ENCODE assay signal across 9 mouse cellular contexts in genomic region chr8:119422123-119422711, GRCm38 (mm10). TPM values are rescaled to one million over a fixed set of nuclear protein-coding genes. Genes with fewer than 3 reads are reported as not detected.
DNase-seq lines count a peak whose midpoint lies in the region; ATAC-seq lines count a peak whose summit lies in the region.
"Had no signal": no experiment of that assay in that cellular context is flagged by ENCODE, and none has a peak within 500 bp of the region (broad histone marks: within the 10 kb centered on the region; RNA-seq: fewer than 3 reads in every experiment).

No protein-coding gene starts in this region.

- H3K4me2 ChIP-seq in forebrain, embryonic 11.5 days (ENCODE audit: low read depth, low read length, severe bottlenecking): no peak overlapping the region
- no peak overlapping the region for H3K4me2 ChIP-seq in neural tube, embryonic 14.5 days (ENCODE audit: low read depth, low read length)

- peak overlapping the region; percentile 40 for H3K27ac ChIP-seq in forebrain, embryonic 10.5 days
- no peak overlapping the region for H3K27ac ChIP-seq in forebrain, embryonic 11.5 days (ENCODE audit: low read depth, low read length)
- 0 out of 2 replicates have a peak overlapping the region, but pooled peaks have one; percentile 18 for H3K27ac ChIP-seq in neural tube, embryonic 14.5 days (ENCODE audit: low read depth, low read length)

- H3K9me3 ChIP-seq in forebrain, embryonic 10.5 days: no peaks in the 10 kb centered on the region
- no peaks in the 10 kb centered on the region for H3K9me3 ChIP-seq in forebrain, embryonic 11.5 days (ENCODE audit: control insufficient read depth, low read length)
- H3K9me3 ChIP-seq in neural tube, embryonic 14.5 days (ENCODE audit: control insufficient read depth, low read length): no peaks in the 10 kb centered on the region

- H3K27me3 ChIP-seq in forebrain, embryonic 10.5 days (ENCODE audit: poor library complexity, severe bottlenecking): no peaks in the 10 kb centered on the region; the same call in 1 of the 2 replicates
- H3K27me3 ChIP-seq in forebrain, embryonic 11.5 days (ENCODE audit: control insufficient read depth, insufficient read depth, low read length): no peaks in the 10 kb centered on the region
- no peaks in the 10 kb centered on the region for H3K27me3 ChIP-seq in neural tube, embryonic 14.5 days (ENCODE audit: control insufficient read depth, insufficient read depth, low read length)

- 65% methylated on average over 9 of the region's 9 CpGs for WGBS in forebrain, embryonic 10.5 days
- WGBS in forebrain, embryonic 11.5 days: 66% methylated on average over 9 of the region's 9 CpGs
- WGBS in neural tube, embryonic 14.5 days: 70% methylated on average over 9 of the region's 9 CpGs

- H3K4me1 ChIP-seq in forebrain, embryonic 10.5 days: peaks cover 36% of the 10 kb centered on the region
- 0 out of 2 replicates have a peak, but pooled peaks cover 2% of the 10 kb centered on the region for H3K4me1 ChIP-seq in forebrain, embryonic 11.5 days (replicated peaks; ENCODE audit: control insufficient read depth, insufficient read depth, low read length)
- H3K4me1 ChIP-seq in neural tube, embryonic 14.5 days (ENCODE audit: control insufficient read depth, insufficient read depth, low read length): no peaks in the 10 kb centered on the region

- H3K9ac ChIP-seq in forebrain, embryonic 11.5 days (ENCODE audit: low read length): no peak overlapping the region
- no peak overlapping the region for H3K9ac ChIP-seq in neural tube, embryonic 14.5 days (replicated peaks; ENCODE audit: low read depth, low read length)

- ATAC-seq in forebrain, embryonic 11.5 days (replicated peaks; ENCODE audit: low FRiP score): no peak
- ATAC-seq in neural tube, embryonic 14.5 days (ENCODE audit: low read depth): no peak
- ATAC-seq in granulocyte monocyte progenitor cell, adult 5-6 weeks (replicated peaks; ENCODE audit: poor library complexity, severe bottlenecking): peak; percentile 42
- ATAC-seq in megakaryocyte progenitor cell, adult 5-6 weeks (replicated peaks; ENCODE audit: poor library complexity): peak; percentile 33

- H3K4me3 ChIP-seq in forebrain, embryonic 10.5 days: no peak overlapping the region
- no peak overlapping the region for H3K4me3 ChIP-seq in forebrain, embryonic 11.5 days (ENCODE audit: low read depth, low read length)
- no peak overlapping the region for H3K4me3 ChIP-seq in neural tube, embryonic 14.5 days (ENCODE audit: low read depth, low read length)

- no peak for DNase-seq in forebrain, embryonic 10.5 days (ENCODE audit: extremely low spot score, low spot score)
- no peak for DNase-seq in forebrain, embryonic 11.5 days (ENCODE audit: low spot score)
- DNase-seq in neural tube, embryonic 10.5 days (ENCODE audit: extremely low spot score, low spot score): no peak
- no peak for DNase-seq in right cerebral cortex, postnatal 25 days
- DNase-seq in yolk sac, embryonic 10.5 days (ENCODE audit: low spot score): no peak

- no peaks in the 10 kb centered on the region for H3K36me3 ChIP-seq in forebrain, embryonic 10.5 days (replicated peaks)
- no peaks in the 10 kb centered on the region for H3K36me3 ChIP-seq in forebrain, embryonic 11.5 days (ENCODE audit: control insufficient read depth, insufficient read depth, low read length)
- H3K36me3 ChIP-seq in neural tube, embryonic 14.5 days (ENCODE audit: control insufficient read depth, insufficient read depth, low read length): no peaks in the 10 kb centered on the region

RNA-seq across cellular contexts. Expression of gene Osgin1, which starts 11.7 kb away (rescaled TPM):
- 0.48 and 0.73 TPM in 2 replicates for polyA plus RNA-seq in forebrain, embryonic 10.5 days (2016; fragmentation: Nextera tagmentation; extraction: Ambion mirVana)
- polyA plus RNA-seq in forebrain, embryonic 11.5 days (2014; fragmentation: Nextera tagmentation; extraction: Ambion mirVana): 0.09 TPM in 1 of 2 replicates, not detected in the other
- polyA plus RNA-seq in neural tube, embryonic 14.5 days (2014; fragmentation: Nextera tagmentation; extraction: Ambion mirVana): 0.31 and 0.35 TPM in 2 replicates
- total RNA-seq in granulocyte monocyte progenitor cell, adult 5-6 weeks (2014; fragmentation: Nextera tagmentation): 1.0 and 4.3 TPM in 2 replicates
- total RNA-seq in granulocyte monocyte progenitor cell, adult 5-6 weeks (2017): 0.93 and 1.8 TPM in 2 replicates
- 0.25 and 1.6 TPM in 2 replicates for total RNA-seq in megakaryocyte progenitor cell, adult 5-6 weeks (2015)
- total RNA-seq in megakaryocyte progenitor cell, adult 5-6 weeks (2017): 0.95 and 4.1 TPM in 2 replicates

RNA-seq across cellular contexts. Expression of gene Necab2, which starts 24.3 kb away (rescaled TPM):
- 15.5 and 19.1 TPM in 2 replicates for polyA plus RNA-seq in forebrain, embryonic 10.5 days (2016; fragmentation: Nextera tagmentation; extraction: Ambion mirVana)
- 15.3 and 18.3 TPM in 2 replicates for polyA plus RNA-seq in forebrain, embryonic 11.5 days (2014; fragmentation: Nextera tagmentation; extraction: Ambion mirVana)
- polyA plus RNA-seq in neural tube, embryonic 14.5 days (2014; fragmentation: Nextera tagmentation; extraction: Ambion mirVana): 36.5 and 39.6 TPM in 2 replicates
- total RNA-seq in granulocyte monocyte progenitor cell, adult 5-6 weeks (2014; fragmentation: Nextera tagmentation): not detected in 2 replicates
- total RNA-seq in granulocyte monocyte progenitor cell, adult 5-6 weeks (2017): not detected in 2 replicates
- total RNA-seq in megakaryocyte progenitor cell, adult 5-6 weeks (2015): not detected in 2 replicates
- total RNA-seq in megakaryocyte progenitor cell, adult 5-6 weeks (2017): not detected in 2 replicates
- total RNA-seq: MEL had no signal

RNA-seq across cellular contexts. Expression of gene Mlycd, which starts 27.5 kb away (rescaled TPM):
- 9.2 and 10.2 TPM in 2 replicates for polyA plus RNA-seq in forebrain, embryonic 10.5 days (2016; fragmentation: Nextera tagmentation; extraction: Ambion mirVana)
- 12.0 and 13.5 TPM in 2 replicates for polyA plus RNA-seq in forebrain, embryonic 11.5 days (2014; fragmentation: Nextera tagmentation; extraction: Ambion mirVana)
- polyA plus RNA-seq in neural tube, embryonic 14.5 days (2014; fragmentation: Nextera tagmentation; extraction: Ambion mirVana): 15.8 and 16.1 TPM in 2 replicates
- total RNA-seq in granulocyte monocyte progenitor cell, adult 5-6 weeks (2014; fragmentation: Nextera tagmentation): 15.5 and 17.4 TPM in 2 replicates
- 10.4 and 11.1 TPM in 2 replicates for total RNA-seq in granulocyte monocyte progenitor cell, adult 5-6 weeks (2017)
- total RNA-seq in megakaryocyte progenitor cell, adult 5-6 weeks (2015): 6.4 and 7.7 TPM in 2 replicates
- 6.5 and 7.8 TPM in 2 replicates for total RNA-seq in megakaryocyte progenitor cell, adult 5-6 weeks (2017)

Comparison
In these comparisons a context has a peak if more than half of its experiments do, and no peak if none do; other contexts are left out.
1. ATAC-seq: peak in granulocyte monocyte progenitor cell, adult 5-6 weeks (single experiment) and megakaryocyte progenitor cell, adult 5-6 weeks (single experiment); none in forebrain, embryonic 11.5 days (single experiment) and neural tube, embryonic 14.5 days (single experiment).